Mouse (Mus musculus) kidney, postnatal 25 days (tissue): Measurements from ENCODE around the gene Vmn2r62.
"Not testable (repeated sequence)": the region's sequence is repeated elsewhere in the genome, so short reads cannot be mapped to it uniquely, and the experiment has no call there.

Experiments used
- DNase-seq, 2 experiments: peaks; one replicate each; pipeline ENCODE4 v3.0.0; 2021; ENCODE audit warnings: mixed read lengths in 2 of 2

Vmn2r62 gene

DNA sequence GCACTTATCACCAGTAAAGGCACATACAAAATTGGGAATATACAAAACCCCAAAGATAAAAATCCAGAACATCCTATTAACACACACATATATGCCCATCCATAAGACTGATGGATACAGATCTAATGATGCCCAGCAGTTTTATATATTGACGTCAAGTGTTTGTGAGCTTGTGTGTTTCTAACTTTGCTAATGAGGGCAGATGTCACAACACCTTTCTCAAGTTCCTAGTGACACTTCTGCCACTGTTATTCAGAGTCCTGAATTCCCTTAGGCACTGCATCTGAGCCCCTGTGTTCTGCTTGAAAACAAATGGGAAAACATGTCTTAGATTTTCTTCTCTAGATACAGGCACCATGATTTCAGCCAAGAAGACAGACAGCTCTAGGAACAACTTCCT is at the start of gene Vmn2r62:
TSS of gene Vmn2r62 (minus strand) at position 101 of the 400 bp plus-strand sequence.
- DNase-seq = not testable (repeated sequence)

DNA sequence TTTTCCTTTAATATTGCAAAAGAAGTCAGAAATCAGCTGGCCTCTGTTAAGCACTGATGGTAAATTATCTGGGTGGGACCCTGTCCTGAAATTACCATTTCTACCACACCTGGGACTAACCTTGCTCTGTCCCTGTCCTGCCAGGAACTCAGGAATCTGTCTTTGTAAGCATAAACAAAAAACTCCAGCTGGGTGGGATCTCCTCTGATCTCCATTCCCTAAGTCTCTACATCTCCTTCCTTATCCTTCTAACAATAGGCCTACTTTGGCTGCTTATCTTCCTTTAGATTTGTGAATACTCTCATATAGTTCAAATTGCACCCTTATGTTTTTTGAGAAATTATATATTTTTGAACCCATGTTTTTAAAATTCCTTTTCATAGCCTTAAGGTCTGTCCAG is 45.0 kb upstream of the Vmn2r62 start:
- DNase-seq = not testable (repeated sequence)

DNA sequence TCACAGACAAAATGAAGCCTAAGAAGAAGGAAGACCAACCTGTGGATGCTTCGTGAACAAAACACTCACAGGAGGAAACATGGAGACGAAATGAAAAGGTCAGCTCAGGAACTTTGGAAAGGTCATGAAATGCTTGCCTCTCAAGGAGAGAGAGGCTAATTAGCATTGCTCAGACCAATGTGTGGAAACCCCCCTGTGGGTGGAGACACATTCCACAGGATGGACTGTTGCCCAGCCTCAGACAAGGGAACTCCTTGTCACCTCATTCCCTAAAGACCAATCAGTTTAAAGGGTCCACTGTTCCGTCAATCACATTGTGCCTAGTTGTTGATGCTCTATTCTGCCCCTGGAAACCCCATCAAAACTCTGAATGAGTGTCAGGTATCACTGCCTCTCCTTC is 38.9 kb upstream of the Vmn2r62 start:
- no peak for DNase-seq

DNA sequence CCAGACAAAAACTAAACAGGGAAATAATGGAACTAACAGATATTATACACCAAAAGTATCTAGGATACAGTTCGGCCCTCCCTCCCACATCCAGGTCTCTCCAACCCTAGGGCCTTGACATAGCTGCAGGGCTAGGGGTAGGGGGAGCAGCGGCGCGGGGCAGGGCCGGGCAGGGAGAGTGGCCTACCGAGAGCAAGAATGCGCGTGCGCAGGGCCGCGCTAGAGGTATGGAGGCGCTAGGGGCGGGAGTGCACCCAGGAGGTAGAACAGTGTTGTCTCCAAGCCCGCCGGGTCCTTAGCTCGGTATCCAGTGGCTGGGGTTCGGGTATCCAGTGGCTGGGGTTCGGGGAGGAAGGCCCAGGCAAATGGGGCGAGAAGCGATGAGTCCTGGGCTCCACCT is 43.5 kb downstream of the Vmn2r62 start:
- DNase-seq = no peak

DNA sequence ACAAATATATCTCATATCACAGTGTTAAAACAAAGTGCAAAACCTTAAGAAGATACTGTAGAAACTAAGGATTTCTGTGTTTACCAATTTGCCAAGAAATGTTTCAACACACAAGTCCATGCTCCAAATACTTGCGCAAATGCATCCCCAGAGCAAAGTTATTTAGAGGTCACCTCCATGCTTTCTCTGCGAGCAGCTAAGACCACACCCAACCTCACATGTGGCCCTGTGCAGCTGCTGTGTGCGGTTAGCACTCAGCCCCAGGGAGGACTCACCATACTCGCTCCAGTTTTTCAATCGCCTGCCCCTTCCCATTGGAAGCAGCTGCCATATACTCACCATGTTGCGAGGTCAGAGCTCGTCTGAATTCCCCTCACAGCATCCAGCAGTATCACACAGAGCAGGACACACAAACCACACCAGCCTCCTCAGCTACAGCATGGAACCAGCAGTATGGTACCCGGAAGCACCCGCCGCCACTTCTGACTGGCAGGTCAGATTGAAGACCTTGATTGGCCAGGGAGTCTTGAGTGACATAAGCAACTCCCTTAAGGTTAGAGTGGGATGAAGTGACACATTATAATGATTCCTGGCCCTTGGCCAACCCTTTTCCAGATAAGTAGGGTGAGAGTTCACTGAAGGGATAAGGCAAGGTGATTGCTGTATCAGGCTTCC is 54.7 kb downstream of the Vmn2r62 start:
- DNase-seq = no peak

DNA sequence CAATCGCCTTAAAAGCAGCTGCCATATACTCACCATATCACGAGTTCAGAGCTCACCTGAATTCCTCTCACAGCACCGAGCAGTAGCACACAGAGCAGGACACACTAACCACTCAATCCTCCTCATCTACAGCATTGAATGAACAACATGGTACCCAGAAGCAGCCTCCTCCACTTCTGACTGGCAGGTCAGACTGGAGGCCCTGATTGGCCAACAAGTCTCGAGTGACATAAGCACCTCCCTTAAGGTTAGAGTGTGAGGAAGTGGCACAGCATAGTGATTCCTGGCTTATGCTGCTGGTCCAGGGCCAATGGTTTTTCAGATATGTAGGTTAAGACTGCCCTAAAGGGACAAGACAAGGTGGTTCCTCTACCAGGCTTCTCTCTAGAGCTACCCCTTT is 66.4 kb downstream of the Vmn2r62 start, which contains the start of gene Gm17067:
TSS of gene Gm17067 (minus strand) at position 101 of the 400 bp plus-strand sequence.
- not testable (repeated sequence) for DNase-seq
